Mouse (Mus musculus) CD4-positive, CD25-positive, alpha-beta regulatory T cell, adult 2 months (primary cell): ENCODE results near the gene S1pr3.

Source experiments
- DNase-seq: peaks from one replicate; pipeline ENCODE4 v3.0.0-alpha.2; 2012; ENCODE audit warnings: low read depth, low spot score

S1pr3 gene

GRCm38 (mm10) chr13:51408519-51409001 lies at the start of gene S1pr3:
Gene S1pr3, plus strand, starts transcription at chr13:51408639.
- DNase-seq = peak; percentile 15

GRCm38 (mm10) chr13:51360441-51360962 lies 47.9 kb upstream of the S1pr3 start:
- no peak for DNase-seq

GRCm38 (mm10) chr13:51363390-51363789 lies 45.0 kb upstream of the S1pr3 start:
- DNase-seq = no peak

- no peak for DNase-seq
Measured at GRCm38 (mm10) chr13:51363985-51364384, 44.5 kb upstream of the S1pr3 start.

GRCm38 (mm10) chr13:51365191-51365590 lies 43.2 kb upstream of the S1pr3 start:
- DNase-seq = no peak

GRCm38 (mm10) chr13:51368346-51368745 lies 40.1 kb upstream of the S1pr3 start:
- no peak for DNase-seq

- no peak for DNase-seq
Measured at GRCm38 (mm10) chr13:51369354-51369753, 39.1 kb upstream of the S1pr3 start.

- no peak for DNase-seq
Measured at GRCm38 (mm10) chr13:51373086-51373485, 35.4 kb upstream of the S1pr3 start.

- DNase-seq = no peak
Measured at GRCm38 (mm10) chr13:51374026-51374807, 34.2 kb upstream of the S1pr3 start.

GRCm38 (mm10) chr13:51378126-51378525 lies 30.3 kb upstream of the S1pr3 start:
- DNase-seq = no peak

- no peak for DNase-seq
Measured at GRCm38 (mm10) chr13:51379596-51379995, 28.8 kb upstream of the S1pr3 start.

GRCm38 (mm10) chr13:51381498-51381897 lies 26.9 kb upstream of the S1pr3 start:
- DNase-seq = no peak

- no peak for DNase-seq
Measured at GRCm38 (mm10) chr13:51384899-51385298, 23.5 kb upstream of the S1pr3 start.

- no peak for DNase-seq
Measured at GRCm38 (mm10) chr13:51387908-51388307, 20.5 kb upstream of the S1pr3 start.

GRCm38 (mm10) chr13:51390398-51390797 lies 18.0 kb upstream of the S1pr3 start:
- DNase-seq = no peak

- DNase-seq = peak; percentile 25
Measured at GRCm38 (mm10) chr13:51391359-51391916, 17.0 kb upstream of the S1pr3 start.

- DNase-seq = no peak
Measured at GRCm38 (mm10) chr13:51392256-51392655, 16.2 kb upstream of the S1pr3 start.

GRCm38 (mm10) chr13:51397861-51398260 lies 10.6 kb upstream of the S1pr3 start:
- peak; percentile 24 for DNase-seq

GRCm38 (mm10) chr13:51399562-51399961 lies 8.9 kb upstream of the S1pr3 start:
- DNase-seq = no peak

- DNase-seq = peak; percentile 64
Measured at GRCm38 (mm10) chr13:51400186-51400719, 8.2 kb upstream of the S1pr3 start.

- DNase-seq = peak; percentile 67
Measured at GRCm38 (mm10) chr13:51400736-51401501, 7.5 kb upstream of the S1pr3 start.

- DNase-seq = no peak
Measured at GRCm38 (mm10) chr13:51404566-51404965, 3.9 kb upstream of the S1pr3 start.
